Mouse (Mus musculus): ENCODE results near the gene Stap2.

DNA sequence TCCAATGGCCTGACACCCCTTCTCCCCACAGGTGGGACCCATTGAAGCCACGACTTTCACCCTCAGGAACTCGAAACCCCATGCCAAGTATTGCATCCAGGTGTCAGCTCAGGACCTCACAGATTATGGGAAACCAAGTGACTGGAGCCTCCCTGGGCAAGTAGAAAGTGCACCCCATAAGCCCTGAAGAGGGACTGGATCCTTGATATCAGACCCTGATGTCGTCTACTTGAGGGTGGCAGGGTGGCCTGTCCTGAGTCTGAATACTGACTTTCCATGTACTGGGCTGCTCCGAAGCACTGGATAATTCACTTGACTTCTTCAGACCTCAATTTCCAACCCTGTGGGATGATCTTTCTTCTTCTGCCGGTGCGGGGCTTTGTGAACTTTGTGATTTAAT lies 48.8 kb downstream of the Stap2 start:
- TF ChIP-seq CTCF (IDR thresholded peaks at IDR 0.05; ENCODE audit: borderline replicate concordance, control insufficient read depth, extremely low read depth, insufficient read depth, low read length, poor library complexity) (no peak), POLR2A (IDR thresholded peaks at IDR 0.05; ENCODE audit: control insufficient read depth, extremely low read depth, insufficient read depth, low read length, poor library complexity) (no peak)
